Mouse (Mus musculus): Measurements from ENCODE around the gene Cntnap2. TPM values are rescaled to one million over a fixed set of nuclear protein-coding genes. Genes with fewer than 3 reads are reported as not detected.

The Cntnap2 gene
- polyA plus RNA-seq, 2 experiments = 1.5 to 2.5 TPM

DNA sequence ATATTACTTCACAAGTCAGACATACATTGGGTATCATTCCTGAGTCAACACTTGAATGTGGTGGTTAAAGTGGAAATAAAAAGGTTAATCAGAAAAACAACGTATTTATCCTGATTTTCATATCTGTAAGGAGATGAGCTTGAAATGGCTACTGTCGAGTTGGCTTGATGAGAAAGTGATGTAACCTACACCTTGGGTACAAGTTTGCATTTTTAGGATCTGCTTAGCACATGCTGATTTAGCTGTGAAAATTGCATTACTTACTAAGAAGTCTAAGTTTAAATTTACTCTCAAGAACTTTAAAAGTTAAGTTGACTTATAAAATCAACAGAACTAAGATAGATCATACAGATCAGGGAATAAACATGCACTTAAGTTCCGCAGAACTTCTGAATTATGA lies 879.1 kb downstream of the Cntnap2 start:
- no peak overlapping the region for H3K4me2 ChIP-seq (replicated peaks; ENCODE audit: low read depth, low read length, severe bottlenecking)
- H3K4me3 ChIP-seq (replicated peaks; ENCODE audit: low read length) = no peak overlapping the region
- H3K27me3 ChIP-seq (ENCODE audit: control insufficient read depth, insufficient read depth, low read length) = no peaks in the 10 kb centered on the region
- 81% methylated on average over 3 of the region's 3 CpGs for WGBS
- ATAC-seq (ENCODE audit: low FRiP score, low read depth) (no peak), DNase-seq (ENCODE audit: low spot score) (no peak)
- H3K9me3 ChIP-seq (ENCODE audit: control insufficient read depth, low read length) = no peaks in the 10 kb centered on the region
- no peak overlapping the region for H3K27ac ChIP-seq (replicated peaks; ENCODE audit: low read depth, low read length)
- H3K9ac ChIP-seq (ENCODE audit: low read depth, low read length, severe bottlenecking) = no peak overlapping the region
- no peaks in the 10 kb centered on the region for H3K36me3 ChIP-seq (ENCODE audit: control insufficient read depth, insufficient read depth, low read length)
- H3K4me1 ChIP-seq (ENCODE audit: control insufficient read depth, insufficient read depth, low read length) = no peaks in the 10 kb centered on the region
- TF ChIP-seq POLR2A (IDR thresholded peaks at IDR 0.05; ENCODE audit: borderline replicate concordance, extremely low read depth, insufficient read depth, insufficient read length) = no peak

DNA sequence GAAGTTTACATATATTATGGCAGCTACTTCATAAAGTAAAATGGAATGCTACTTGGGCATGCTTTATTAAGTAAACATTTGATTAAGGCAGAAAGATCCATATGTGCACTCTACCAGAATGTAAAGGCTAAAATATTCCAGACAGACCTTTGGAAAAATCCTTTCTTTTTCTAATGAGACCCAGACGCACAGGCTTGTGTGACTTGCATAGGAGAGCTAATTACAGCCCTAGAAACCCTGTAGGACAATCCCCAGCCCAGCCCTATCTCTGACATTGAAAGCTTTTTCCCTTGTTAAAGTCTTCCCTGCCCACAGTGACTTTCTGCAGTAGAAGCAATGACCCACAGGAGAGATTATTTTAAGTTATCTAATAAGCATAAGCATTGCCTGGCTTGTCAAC lies 879.6 kb downstream of the Cntnap2 start:
- no peaks in the 10 kb centered on the region for H3K27me3 ChIP-seq (ENCODE audit: control insufficient read depth, insufficient read depth, low read length)
- H3K9me3 ChIP-seq (ENCODE audit: control insufficient read depth, low read length) = no peaks in the 10 kb centered on the region
- no peaks in the 10 kb centered on the region for H3K4me1 ChIP-seq (ENCODE audit: control insufficient read depth, insufficient read depth, low read length)
- ATAC-seq (ENCODE audit: low FRiP score, low read depth) (no peak), DNase-seq (ENCODE audit: low spot score) (no peak)
- H3K4me3 ChIP-seq (replicated peaks; ENCODE audit: low read length) = no peak overlapping the region
- TF ChIP-seq POLR2A (IDR thresholded peaks at IDR 0.05; ENCODE audit: borderline replicate concordance, extremely low read depth, insufficient read depth, insufficient read length) = no peak
- no peak overlapping the region for H3K9ac ChIP-seq (ENCODE audit: low read depth, low read length, severe bottlenecking)
- H3K36me3 ChIP-seq (ENCODE audit: control insufficient read depth, insufficient read depth, low read length) = no peaks in the 10 kb centered on the region
- H3K27ac ChIP-seq (replicated peaks; ENCODE audit: low read depth, low read length) = no peak overlapping the region
- 19% methylated on average over 1 of the region's 1 CpGs for WGBS
- H3K4me2 ChIP-seq (replicated peaks; ENCODE audit: low read depth, low read length, severe bottlenecking) = no peak overlapping the region

DNA sequence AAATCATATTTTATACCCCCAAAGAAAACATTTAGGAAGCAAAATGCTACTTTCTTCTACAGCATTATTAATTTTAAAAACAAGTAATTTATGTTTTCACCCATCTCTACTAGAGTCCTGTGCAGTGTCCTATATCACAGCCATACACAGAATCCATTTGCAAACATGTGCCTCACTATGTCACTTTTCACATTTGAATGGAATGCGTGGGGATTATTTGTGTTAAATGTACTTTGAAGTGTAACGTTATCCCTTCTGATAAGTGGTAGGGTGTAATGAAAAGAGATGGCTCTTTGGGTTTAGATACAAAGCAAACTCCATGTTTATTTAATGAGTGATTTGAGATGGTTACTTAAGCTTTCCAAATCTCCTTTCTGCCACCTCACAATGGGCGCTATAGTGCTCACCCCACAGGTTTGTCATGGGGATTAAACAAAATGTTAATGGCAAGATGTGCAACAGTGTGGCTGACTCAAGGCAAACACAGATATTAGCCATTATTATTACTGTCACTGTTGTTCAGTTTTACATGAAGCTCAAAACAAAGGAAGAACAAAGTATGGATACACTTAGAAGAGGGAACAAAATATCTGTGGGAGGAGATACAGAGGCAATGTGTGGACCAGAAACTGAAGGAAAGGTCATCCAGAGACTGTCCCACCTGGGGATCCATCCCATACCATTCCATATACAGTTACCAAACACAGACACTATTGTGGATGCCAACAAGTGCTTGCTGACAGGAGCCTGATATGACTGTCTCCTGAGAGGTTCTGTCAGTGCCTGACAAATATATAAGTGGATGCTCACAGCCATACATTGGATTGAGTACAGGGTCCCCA lies 886.2 kb downstream of the Cntnap2 start:
- 89% methylated on average over 3 of the region's 3 CpGs for WGBS
- TF ChIP-seq POLR2A (IDR thresholded peaks at IDR 0.05; ENCODE audit: borderline replicate concordance, extremely low read depth, insufficient read depth, insufficient read length) = no peak
- Histone ChIP-seq H3K4me3 (replicated peaks; ENCODE audit: low read length) (no peak overlapping the region), H3K4me1 (ENCODE audit: control insufficient read depth, insufficient read depth, low read length) (no peaks in the 10 kb centered on the region), H3K36me3 (ENCODE audit: control insufficient read depth, insufficient read depth, low read length) (no peaks in the 10 kb centered on the region), H3K4me2 (replicated peaks; ENCODE audit: low read depth, low read length, severe bottlenecking) (no peak overlapping the region), H3K27me3 (ENCODE audit: control insufficient read depth, insufficient read depth, low read length) (no peaks in the 10 kb centered on the region), H3K9ac (ENCODE audit: low read depth, low read length, severe bottlenecking) (no peak overlapping the region), H3K27ac (replicated peaks; ENCODE audit: low read depth, low read length) (no peak overlapping the region), H3K9me3 (ENCODE audit: control insufficient read depth, low read length) (no peaks in the 10 kb centered on the region)
- no peak for DNase-seq (ENCODE audit: low spot score)
- ATAC-seq (ENCODE audit: low FRiP score, low read depth) = no peak

DNA sequence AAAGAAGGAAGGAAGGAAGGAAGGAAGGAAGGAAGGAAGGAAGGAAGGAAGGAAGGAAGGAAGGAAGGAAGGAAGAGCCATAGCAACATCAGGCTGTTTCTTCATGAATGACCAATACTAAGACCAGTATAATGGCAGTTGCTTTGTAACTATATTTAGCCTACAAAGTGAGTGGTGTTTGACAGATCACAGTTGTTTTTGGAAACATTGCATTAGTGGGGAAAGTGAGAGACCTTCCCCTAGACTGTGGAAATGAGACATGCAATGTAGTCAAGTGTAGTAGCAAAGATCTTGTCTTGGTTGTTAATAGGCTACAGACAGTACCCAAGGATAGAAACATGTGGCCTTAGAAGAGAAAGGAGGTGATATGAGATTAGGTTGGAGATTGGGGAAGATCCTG lies 895.6 kb downstream of the Cntnap2 start:
- Histone ChIP-seq H3K9me3 (ENCODE audit: control insufficient read depth, low read length) (no peaks in the 10 kb centered on the region), H3K4me1 (ENCODE audit: control insufficient read depth, insufficient read depth, low read length) (no peaks in the 10 kb centered on the region), H3K27me3 (ENCODE audit: control insufficient read depth, insufficient read depth, low read length) (no peaks in the 10 kb centered on the region), H3K36me3 (ENCODE audit: control insufficient read depth, insufficient read depth, low read length) (no peaks in the 10 kb centered on the region), H3K4me3 (replicated peaks; ENCODE audit: low read length) (no peak overlapping the region), H3K27ac (replicated peaks; ENCODE audit: low read depth, low read length) (no peak overlapping the region), H3K9ac (ENCODE audit: low read depth, low read length, severe bottlenecking) (no peak overlapping the region), H3K4me2 (replicated peaks; ENCODE audit: low read depth, low read length, severe bottlenecking) (no peak overlapping the region)
- ATAC-seq (ENCODE audit: low FRiP score, low read depth) (no peak), DNase-seq (ENCODE audit: low spot score) (no peak)
- TF ChIP-seq POLR2A (IDR thresholded peaks at IDR 0.05; ENCODE audit: borderline replicate concordance, extremely low read depth, insufficient read depth, insufficient read length) = no peak

DNA sequence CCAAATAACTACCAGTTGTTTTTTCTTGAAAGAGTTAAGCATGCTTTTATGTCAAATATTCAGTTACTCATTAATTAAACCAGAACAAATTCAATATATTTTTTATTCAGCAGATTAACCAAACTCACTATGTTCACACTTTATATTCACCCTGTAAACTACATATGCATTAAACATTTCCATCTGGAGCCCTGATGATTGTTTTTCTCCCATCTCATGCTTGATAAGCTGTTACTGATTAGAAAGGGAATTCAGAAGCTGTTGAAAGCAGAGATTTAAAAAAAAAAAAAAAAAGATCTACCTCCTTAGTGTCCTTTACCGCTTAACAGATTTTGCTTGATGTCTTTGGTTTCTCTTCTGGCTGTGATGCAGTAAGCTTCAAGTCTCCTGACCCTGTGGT lies 905.3 kb downstream of the Cntnap2 start:
- WGBS = 63% methylated on average over 1 of the region's 1 CpGs
- Histone ChIP-seq H3K4me2 (replicated peaks; ENCODE audit: low read depth, low read length, severe bottlenecking) (no peak overlapping the region), H3K27me3 (ENCODE audit: control insufficient read depth, insufficient read depth, low read length) (no peaks in the 10 kb centered on the region), H3K4me3 (replicated peaks; ENCODE audit: low read length) (no peak overlapping the region), H3K9ac (ENCODE audit: low read depth, low read length, severe bottlenecking) (no peak overlapping the region), H3K4me1 (ENCODE audit: control insufficient read depth, insufficient read depth, low read length) (no peaks in the 10 kb centered on the region), H3K9me3 (ENCODE audit: control insufficient read depth, low read length) (no peaks in the 10 kb centered on the region), H3K27ac (replicated peaks; ENCODE audit: low read depth, low read length) (no peak overlapping the region), H3K36me3 (ENCODE audit: control insufficient read depth, insufficient read depth, low read length) (no peaks in the 10 kb centered on the region)
- ATAC-seq (ENCODE audit: low FRiP score, low read depth) (no peak), DNase-seq (ENCODE audit: low spot score) (no peak)
- no peak for TF ChIP-seq POLR2A (IDR thresholded peaks at IDR 0.05; ENCODE audit: borderline replicate concordance, extremely low read depth, insufficient read depth, insufficient read length)

Measured in limb, embryonic 14.5 days (tissue).